Mouse (Mus musculus) brain, embryonic 14.5 days (tissue): ENCODE measurements at regions not wholly inside any gene's neighbourhood (a gene's known extent, or its start where the extent isn't known, plus 50 kb on each side); places are given as distances from the start of the nearest gene placed in this dataset.
A peak's percentile ranks its signal among the peaks of the same experiment; 100 is the strongest.
"Not testable (repeated sequence)": the region's sequence is repeated elsewhere in the genome, so short reads cannot be mapped to it uniquely, and the experiment has no call there.

Experiments used
- DNase-seq: peaks from one replicate; pipeline ENCODE4 v3.0.0-alpha.2; 2011; ENCODE audit warnings: low read depth
- CTCF ChIP-seq: fragments of 200-500 bp; IDR thresholded peaks from 2 replicates; pipeline ENCODE4 v1.5.1; 2012; ENCODE audit warnings: inconsistent platforms, mild to moderate bottlenecking, moderate library complexity, borderline replicate concordance; ENCODE audit not compliant: insufficient read depth, insufficient read length; ENCODE audit errors: extremely low read depth
- POLR2A ChIP-seq: fragments of 200-500 bp; IDR thresholded peaks from 2 replicates; pipeline ENCODE4 v1.6.1; 2012; ENCODE audit warnings: mild to moderate bottlenecking, inconsistent platforms, borderline replicate concordance; ENCODE audit not compliant: poor library complexity, insufficient read depth, insufficient read length, severe bottlenecking; ENCODE audit errors: extremely low read depth

DNA sequence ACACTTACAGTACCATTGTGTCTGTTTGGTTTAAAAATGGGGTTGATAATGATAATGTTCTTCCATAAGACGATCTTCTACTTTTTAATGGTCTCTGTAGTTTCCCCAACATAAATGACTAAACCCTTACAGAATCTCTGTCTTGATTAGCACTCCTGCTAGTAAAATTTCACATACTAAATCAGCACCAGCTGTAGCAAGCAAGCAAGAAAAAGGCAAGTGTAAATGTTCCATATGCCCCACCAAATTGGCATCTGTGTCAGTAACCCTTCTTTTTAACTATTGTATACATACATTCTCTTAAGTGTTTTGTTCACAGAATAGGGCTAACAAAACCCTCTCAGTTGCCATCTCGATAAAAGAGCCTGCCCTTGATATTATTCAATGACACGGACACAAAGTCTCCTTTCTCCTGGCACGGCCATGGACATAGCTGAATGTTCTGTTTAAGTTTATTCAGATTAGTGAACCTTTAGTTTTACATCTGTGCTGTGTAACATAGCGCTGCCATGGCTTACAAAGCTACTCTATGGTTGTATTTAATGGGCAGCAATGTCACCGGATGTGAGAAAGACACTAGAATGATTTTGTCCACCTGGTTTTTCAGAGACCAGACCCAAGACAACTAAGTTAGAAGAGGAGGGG, 414.3 kb downstream of the Gtdc1 start:
- peak; percentile 83 for DNase-seq
- no peak for TF ChIP-seq CTCF
- TF ChIP-seq POLR2A, result no peak

DNA sequence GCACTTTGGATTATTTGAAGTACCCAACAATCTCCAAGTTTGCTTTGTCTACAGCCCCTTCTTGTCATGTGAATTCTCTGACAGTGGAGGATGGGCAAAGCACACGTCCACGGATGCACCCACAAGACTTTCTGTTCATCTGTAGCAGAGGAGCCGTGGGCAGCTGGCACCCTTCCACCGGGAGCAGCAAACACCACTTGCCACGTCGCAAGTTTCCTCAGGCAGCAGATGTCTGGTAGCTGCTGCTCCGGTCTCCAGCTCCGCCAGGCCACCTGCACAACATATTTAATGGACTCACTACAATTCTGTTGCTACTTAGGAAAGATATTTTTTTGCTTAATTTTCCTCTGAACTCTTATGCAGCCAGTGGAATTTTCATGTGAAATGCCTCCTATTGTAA, 415.1 kb downstream of the Gtdc1 start:
- no peak for TF ChIP-seq POLR2A
- TF ChIP-seq CTCF, result no peak
- peak; percentile 88 for DNase-seq

DNA sequence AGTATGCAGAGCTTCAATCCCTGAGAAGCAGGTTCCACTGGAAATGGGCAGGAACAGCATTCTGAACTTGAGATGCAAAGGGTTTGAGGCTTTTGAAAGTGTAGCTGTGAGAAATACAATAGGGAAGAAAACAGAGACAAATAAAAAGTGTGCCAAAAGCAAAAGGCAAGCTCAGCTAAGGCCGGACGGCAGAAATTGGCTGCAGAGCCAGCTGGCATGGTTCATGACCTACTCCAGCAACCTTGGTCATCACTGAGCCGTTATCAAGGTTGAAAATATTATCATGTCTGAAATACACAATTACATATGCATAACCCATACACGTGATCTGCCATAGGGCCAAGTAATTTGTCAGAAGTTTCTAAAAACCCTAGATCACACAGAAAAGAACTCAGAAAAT, 418.4 kb downstream of the Gtdc1 start:
- no peak for DNase-seq
- TF ChIP-seq POLR2A (no peak), CTCF (no peak)

DNA sequence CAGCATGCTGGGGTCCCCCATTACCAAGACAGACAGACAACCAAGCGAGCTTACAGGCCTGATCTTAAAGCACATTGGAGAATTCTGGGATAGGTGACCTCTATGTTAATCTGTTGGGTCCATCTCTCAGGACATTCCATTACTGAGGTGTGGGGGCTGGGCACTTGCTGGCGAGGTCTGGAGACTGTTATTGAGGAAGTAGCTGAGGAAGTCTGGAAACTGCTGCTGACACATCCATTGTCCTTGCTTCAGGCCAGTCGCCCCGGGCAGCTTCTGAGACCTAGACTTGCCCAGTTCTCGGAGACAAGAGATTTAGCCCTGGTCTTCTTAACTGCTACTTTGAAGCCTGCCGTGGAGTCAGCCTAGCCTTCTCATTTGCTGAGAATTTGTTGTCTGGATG, 423.2 kb downstream of the Gtdc1 start:
- no peak for DNase-seq
- TF ChIP-seq CTCF (no peak), POLR2A (no peak)

DNA sequence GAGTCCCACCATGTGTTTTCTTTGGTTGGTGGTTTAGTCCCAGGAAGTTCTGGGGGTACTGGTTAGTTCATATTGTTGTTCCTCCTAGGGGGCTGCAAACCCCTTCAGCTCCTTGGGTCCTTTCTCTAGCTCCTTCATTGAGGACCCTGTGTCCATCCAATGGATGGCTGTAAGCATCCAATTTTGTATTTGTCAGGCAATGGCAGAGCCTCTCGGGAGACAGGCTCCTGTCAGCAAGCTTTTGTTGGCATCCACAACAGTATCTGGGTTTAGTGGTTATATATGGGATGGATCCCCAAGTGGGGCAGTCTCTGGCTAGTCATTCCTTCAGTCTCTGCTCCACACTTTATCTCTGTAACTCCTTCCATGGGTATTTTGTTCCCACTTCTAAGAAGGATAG, 436.7 kb downstream of the Gtdc1 start:
- DNase-seq, result not testable (repeated sequence)

DNA sequence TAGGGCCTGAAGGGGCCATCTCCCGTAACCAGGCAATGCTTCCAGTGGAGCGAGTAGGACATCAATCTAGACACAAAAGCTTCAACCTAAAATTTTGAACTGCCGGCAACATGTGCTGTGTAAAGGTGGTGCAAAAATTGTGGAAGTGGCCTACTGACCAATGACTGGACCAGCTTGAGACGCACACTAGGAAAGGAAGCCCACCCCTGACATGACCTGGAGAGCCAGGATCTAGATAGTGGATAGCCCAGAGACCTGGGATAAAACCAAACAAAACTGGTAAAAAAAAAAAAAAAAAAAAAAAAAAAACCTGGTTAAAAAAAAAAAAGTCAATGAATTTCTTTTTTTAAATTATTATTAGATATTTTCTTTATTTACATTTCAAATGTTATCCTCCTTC, 437.2 kb downstream of the Gtdc1 start:
- no peak for DNase-seq
- TF ChIP-seq CTCF, result no peak
- no peak for TF ChIP-seq POLR2A

DNA sequence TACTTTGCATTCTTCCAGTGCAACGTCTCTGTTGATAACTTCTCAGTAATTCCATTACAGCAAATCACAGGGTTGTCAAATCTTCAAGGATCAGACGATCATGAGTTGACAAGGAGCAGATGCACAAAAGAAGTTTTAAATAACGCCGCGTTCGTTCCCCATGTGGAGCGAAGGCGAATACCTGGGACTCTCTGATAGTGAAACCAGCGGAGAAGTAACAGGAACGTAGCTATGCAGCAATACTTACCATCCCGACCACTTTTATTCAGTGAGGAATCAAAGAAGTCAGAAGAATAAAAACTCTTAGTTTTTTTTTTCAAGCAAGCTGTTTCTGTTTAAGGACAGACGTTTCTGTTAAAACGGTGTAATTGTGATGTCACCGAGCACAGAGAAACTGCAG, 441.6 kb downstream of the Gtdc1 start:
- TF ChIP-seq POLR2A (no peak), CTCF (no peak)
- DNase-seq, result peak; percentile 5

DNA sequence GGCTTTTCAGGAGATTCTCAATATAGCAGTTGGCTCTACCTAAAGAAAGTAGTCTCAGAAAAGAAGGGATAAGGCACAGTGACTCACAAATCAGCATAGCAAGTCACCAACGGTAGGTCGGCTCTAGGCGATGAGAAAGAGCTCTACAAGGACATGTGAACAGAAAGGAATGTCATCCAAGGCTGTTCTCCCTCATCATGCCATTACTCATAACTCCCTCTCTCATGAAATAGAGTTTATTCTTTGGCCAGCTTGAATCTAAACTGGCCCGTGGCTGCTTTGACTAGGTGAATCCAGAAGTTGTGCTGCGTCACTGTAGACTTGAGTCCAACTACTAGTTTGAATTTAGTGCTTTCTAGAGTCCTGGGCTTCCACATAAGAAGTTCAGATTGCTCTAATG, 447.7 kb downstream of the Gtdc1 start:
- TF ChIP-seq CTCF (no peak), POLR2A (no peak)

DNA sequence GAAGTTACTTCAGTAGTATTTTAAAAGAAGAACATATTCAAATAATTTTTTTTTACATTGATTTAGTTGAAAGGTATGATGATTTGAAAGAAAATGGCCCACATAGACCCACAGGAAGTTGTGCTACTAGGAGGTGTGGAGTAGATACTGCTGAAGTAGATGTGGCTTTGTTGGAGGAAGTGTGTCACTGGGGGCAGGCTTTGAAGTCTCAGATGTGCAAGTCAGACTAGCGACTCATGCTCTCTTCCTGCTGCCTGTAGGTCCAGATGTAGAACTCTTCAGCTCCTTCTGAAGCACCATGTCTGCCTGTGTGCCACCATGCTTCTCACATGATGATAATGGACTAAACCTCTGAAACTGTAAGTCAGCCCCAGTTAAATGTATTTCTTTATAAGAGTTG, 452.0 kb downstream of the Gtdc1 start:
- no peak for DNase-seq
- TF ChIP-seq CTCF (no peak), POLR2A (no peak)

More for the DNA sequence above, 447.7 kb downstream of the Gtdc1 start:
- no peak for DNase-seq

DNA sequence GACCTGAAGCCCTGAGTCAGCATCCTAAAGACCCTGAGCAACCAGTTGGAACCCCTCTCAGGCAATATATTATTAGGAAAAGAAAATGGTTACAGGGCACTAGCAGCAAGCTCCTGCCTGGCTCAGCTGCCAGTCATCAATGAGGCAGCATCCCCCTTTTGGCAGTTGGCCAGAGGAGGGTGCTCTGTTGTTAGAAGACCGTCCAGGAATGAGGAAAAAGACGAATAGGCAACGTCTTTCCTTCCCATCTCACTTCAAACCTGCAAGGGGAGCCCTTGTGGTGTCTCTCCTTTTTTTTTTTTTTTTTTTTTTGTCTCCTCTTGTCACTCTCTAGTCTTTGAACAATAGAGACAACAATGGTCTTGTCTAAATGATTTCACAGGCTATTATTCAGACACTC, 452.8 kb downstream of the Gtdc1 start:
- peak; percentile 85 for DNase-seq
- TF ChIP-seq CTCF, result peak; percentile 21; the same call in 1 of the 2 replicates
- TF ChIP-seq POLR2A, result no peak

DNA sequence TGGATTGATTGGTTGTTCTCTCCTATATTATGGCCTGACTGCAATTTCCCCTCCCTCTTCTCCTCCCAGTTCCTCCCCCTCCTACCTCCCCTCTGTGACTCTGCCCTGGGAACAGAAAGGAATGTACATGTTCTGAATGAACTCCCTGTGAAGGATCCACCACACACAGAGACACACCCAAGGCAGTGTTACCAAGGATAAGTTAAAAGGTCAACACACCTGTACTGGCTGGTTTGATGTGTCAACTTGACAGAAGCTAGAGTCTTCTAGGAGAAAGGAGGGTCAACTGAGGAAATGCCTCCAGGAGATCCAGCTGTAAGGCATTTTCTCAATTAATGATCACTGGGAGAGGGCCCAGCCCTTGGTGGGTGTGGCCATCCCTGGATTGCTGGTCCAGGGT, 456.1 kb downstream of the Gtdc1 start:
- TF ChIP-seq POLR2A, result no peak
- no peak for TF ChIP-seq CTCF

DNA sequence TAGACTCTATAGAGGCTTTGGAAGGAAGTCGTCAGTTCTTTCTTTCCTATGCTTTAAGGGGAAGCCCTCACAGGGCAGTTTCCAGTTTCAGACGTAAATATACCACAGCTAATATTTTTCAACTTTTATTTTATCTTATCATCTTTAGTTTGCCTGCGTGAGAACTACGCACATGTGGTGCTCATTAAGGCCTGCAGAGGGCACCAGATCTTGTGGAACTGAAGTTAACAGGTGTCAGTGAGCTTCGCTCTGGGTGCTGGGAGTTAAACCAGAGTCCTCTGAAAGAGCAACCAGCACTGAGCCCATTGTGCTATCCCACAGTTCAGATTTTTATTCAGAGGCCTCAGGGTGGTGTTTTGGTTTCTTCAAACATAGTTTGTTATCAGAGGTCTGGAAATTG, 456.5 kb downstream of the Gtdc1 start:
- TF ChIP-seq CTCF, result no peak
- TF ChIP-seq POLR2A, result no peak
- DNase-seq, result no peak

More for the DNA sequence above, 456.1 kb downstream of the Gtdc1 start:
- DNase-seq, result no peak
